Mouse (Mus musculus) cortical plate, adult 2 months (tissue): ENCODE measurements around the gene Ovgp1.
"Not testable (repeated sequence)": the region's sequence is repeated elsewhere in the genome, so short reads cannot be mapped to it uniquely, and the experiment has no call there.

Experiments used
- CTCF ChIP-seq: fragments of 200-500 bp; IDR thresholded peaks from 2 replicates; pipeline ENCODE4 v1.5.1; 2011; ENCODE audit warnings: mild to moderate bottlenecking, control low read depth, low read length; ENCODE audit not compliant: insufficient read depth; ENCODE audit errors: extremely low read depth
- POLR2A ChIP-seq: fragments of 200-500 bp; IDR thresholded peaks from 2 replicates; pipeline ENCODE4 v1.6.1; 2011; ENCODE audit warnings: mild to moderate bottlenecking, low read length, control low read depth; ENCODE audit not compliant: insufficient read depth; ENCODE audit errors: extremely low read depth

- not testable (repeated sequence) for TF ChIP-seq CTCF, POLR2A
Measured at GRCm38 (mm10) chr3:105989611-105990010, 16.1 kb downstream of the Ovgp1 start.
